Mouse (Mus musculus): ENCODE results near the gene Csdc2.
"Not testable (repeated sequence)": the region's sequence is repeated elsewhere in the genome, so short reads cannot be mapped to it uniquely, and the experiment has no call there.

Csdc2 gene

GRCm38 (mm10) chr15:81954716-81955115 is 18.2 kb downstream of the Csdc2 start:
- DNase-seq (ENCODE audit: low spot score in 2 of 2): no peak

GRCm38 (mm10) chr15:81955414-81955813 is 18.9 kb downstream of the Csdc2 start:
- DNase-seq (ENCODE audit: low spot score in 2 of 2): no peak

- DNase-seq (ENCODE audit: low spot score in 2 of 2): peak in 1 of 2 experiments; percentile 60
Measured at GRCm38 (mm10) chr15:81956457-81956856, 19.9 kb downstream of the Csdc2 start.

GRCm38 (mm10) chr15:81957598-81957997 is 21.0 kb downstream of the Csdc2 start:
- DNase-seq (ENCODE audit: low spot score in 2 of 2): no peak

GRCm38 (mm10) chr15:81958906-81959305 is 22.3 kb downstream of the Csdc2 start:
- DNase-seq (ENCODE audit: low spot score in 2 of 2): no peak

- DNase-seq (ENCODE audit: low spot score in 2 of 2): peak; percentile 94 to 97
Measured at GRCm38 (mm10) chr15:81960171-81961077, 23.9 kb downstream of the Csdc2 start, which contains the start of gene Pmm1. TSS of gene Pmm1 (minus strand) at chr15:81960930.

GRCm38 (mm10) chr15:81961078-81961451 is 24.5 kb downstream of the Csdc2 start:
- DNase-seq (ENCODE audit: low spot score in 2 of 2): no peak

- DNase-seq (ENCODE audit: low spot score in 2 of 2): no peak
Measured at GRCm38 (mm10) chr15:81964262-81964661, 27.7 kb downstream of the Csdc2 start.

- DNase-seq (ENCODE audit: low spot score in 2 of 2): no peak
Measured at GRCm38 (mm10) chr15:81964980-81965545, 28.5 kb downstream of the Csdc2 start.

- no peak for DNase-seq (ENCODE audit: low spot score in 2 of 2)
Measured at GRCm38 (mm10) chr15:81966062-81966829, 29.7 kb downstream of the Csdc2 start.

- no peak for DNase-seq (ENCODE audit: low spot score in 2 of 2)
Measured at GRCm38 (mm10) chr15:81967821-81968220, 31.3 kb downstream of the Csdc2 start.

- no peak for DNase-seq (ENCODE audit: low spot score in 2 of 2)
Measured at GRCm38 (mm10) chr15:81968447-81968846, 31.9 kb downstream of the Csdc2 start.

GRCm38 (mm10) chr15:81969173-81969572 is 32.6 kb downstream of the Csdc2 start:
- no peak for DNase-seq (ENCODE audit: low spot score in 2 of 2)

- not testable (repeated sequence) for DNase-seq (ENCODE audit: low spot score in 2 of 2)
Measured at GRCm38 (mm10) chr15:81969635-81970034, 33.1 kb downstream of the Csdc2 start.

- not testable (repeated sequence) for DNase-seq (ENCODE audit: low spot score in 2 of 2)
Measured at GRCm38 (mm10) chr15:81970498-81970897, 33.9 kb downstream of the Csdc2 start.

GRCm38 (mm10) chr15:81975156-81975555 is 38.6 kb downstream of the Csdc2 start:
- not testable (repeated sequence) for DNase-seq (ENCODE audit: low spot score in 2 of 2)

- no peak for DNase-seq (ENCODE audit: low spot score in 2 of 2)
Measured at GRCm38 (mm10) chr15:81980321-81980720, 43.8 kb downstream of the Csdc2 start, which contains the start of gene 1700029P11Rik. TSS of gene 1700029P11Rik (plus strand) at chr15:81980540.

GRCm38 (mm10) chr15:81982173-81982572 is 45.6 kb downstream of the Csdc2 start:
- DNase-seq (ENCODE audit: low spot score in 2 of 2): no peak

GRCm38 (mm10) chr15:81985267-81986161 is 49.0 kb downstream of the Csdc2 start:
- no peak for DNase-seq (ENCODE audit: low spot score in 2 of 2)

GRCm38 (mm10) chr15:81987646-81988045 is 51.1 kb downstream of the Csdc2 start, which contains the start of gene Xrcc6:
TSS of gene Xrcc6 (plus strand) at chr15:81987835.
- no peak for DNase-seq (ENCODE audit: low spot score in 2 of 2)
